Mouse (Mus musculus): Measurements from ENCODE around the gene Gabpa.

Gene Gabpa

GRCm38 (mm10) chr16:84864656-84865055 lies 29.9 kb downstream of the Gabpa start:
- no peak for DNase-seq (ENCODE audit: low spot score)

- no peak for DNase-seq (ENCODE audit: low spot score)
Measured at GRCm38 (mm10) chr16:84873805-84874204, 39.1 kb downstream of the Gabpa start.

- DNase-seq (ENCODE audit: low spot score): no peak
Measured at GRCm38 (mm10) chr16:84875012-84875717, 40.4 kb downstream of the Gabpa start.

GRCm38 (mm10) chr16:84875718-84876035 lies 41.0 kb downstream of the Gabpa start:
- no peak for DNase-seq (ENCODE audit: low spot score)

GRCm38 (mm10) chr16:84876082-84876481 lies 41.4 kb downstream of the Gabpa start:
- no peak for DNase-seq (ENCODE audit: low spot score)

GRCm38 (mm10) chr16:84879146-84879545 lies 44.4 kb downstream of the Gabpa start:
- peak; percentile 84 for DNase-seq (ENCODE audit: low spot score)

GRCm38 (mm10) chr16:84881168-84881567 lies 46.4 kb downstream of the Gabpa start:
- no peak for DNase-seq (ENCODE audit: low spot score)

GRCm38 (mm10) chr16:84881754-84882321 lies 47.1 kb downstream of the Gabpa start:
- no peak for DNase-seq (ENCODE audit: low spot score)

- DNase-seq (ENCODE audit: low spot score): no peak
Measured at GRCm38 (mm10) chr16:84884572-84884971, 49.8 kb downstream of the Gabpa start.

GRCm38 (mm10) chr16:84902995-84903394 lies 68.3 kb downstream of the Gabpa start:
- DNase-seq (ENCODE audit: low spot score): no peak

GRCm38 (mm10) chr16:84911477-84912165 lies 76.9 kb downstream of the Gabpa start:
- no peak for DNase-seq (ENCODE audit: low spot score)
